Mouse (Mus musculus): ENCODE data around the gene Gm5134. TPM values are rescaled to one million over a fixed set of nuclear protein-coding genes. Genes with fewer than 3 reads are reported as not detected.

Gene Gm5134
- polyA plus RNA-seq, 1 experiment from 2014 or later, result 0.05 TPM

GRCm38 (mm10) chr10:75931311-75931710 lies 23.0 kb upstream of the Gm5134 start:
- H3K9ac ChIP-seq, result peak overlapping the region; percentile 83; the same call in 1 of the 2 replicates
- peaks cover 47% of the 10 kb centered on the region for H3K4me1 ChIP-seq
- WGBS, result 21% methylated on average over 7 of the region's 7 CpGs
- H3K27me3 ChIP-seq, result peaks cover 11% of the 10 kb centered on the region
- H3K9me3 ChIP-seq (replicated peaks), result no peaks in the 10 kb centered on the region
- peaks cover 16% of the 10 kb centered on the region for H3K36me3 ChIP-seq
- no peak for ATAC-seq (replicated peaks; ENCODE audit: low FRiP score)
- H3K27ac ChIP-seq, result no peak overlapping the region
- peak overlapping the region; percentile 63 for H3K4me3 ChIP-seq (replicated peaks)
- H3K4me2 ChIP-seq, result peak overlapping the region; percentile 96

- WGBS, result under 1% methylated on average over 44 of the region's 44 CpGs
- peak overlapping the region; percentile 83 for H3K9ac ChIP-seq
- H3K9me3 ChIP-seq (replicated peaks), result no peaks in the 10 kb centered on the region
- ATAC-seq (replicated peaks; ENCODE audit: low FRiP score), result peak; percentile 75
- H3K4me1 ChIP-seq, result peaks cover 53% of the 10 kb centered on the region
- H3K27me3 ChIP-seq, result peaks cover 13% of the 10 kb centered on the region
- peak overlapping the region; percentile 51 for H3K27ac ChIP-seq
- H3K4me3 ChIP-seq (replicated peaks), result peak overlapping the region; percentile 63
- peak overlapping the region; percentile 96 for H3K4me2 ChIP-seq
- peaks cover 8% of the 10 kb centered on the region for H3K36me3 ChIP-seq
Observed at GRCm38 (mm10) chr10:75932081-75932678, 22.1 kb upstream of the Gm5134 start.

- no peak for ATAC-seq (replicated peaks; ENCODE audit: low FRiP score)
- Histone ChIP-seq H3K9ac (peak within 1 kb of the TSS; percentile 83), H3K27me3 (peaks cover 13% of the 10 kb centered on the region), H3K9me3 (replicated peaks) (no peaks in the 10 kb centered on the region), H3K4me2 (peak within 1 kb of the TSS; percentile 96), H3K27ac (peak within 1 kb of the TSS; percentile 51), H3K4me3 (replicated peaks) (peak within 1 kb of the TSS; percentile 63), H3K4me1 (peaks cover 60% of the 10 kb centered on the region), H3K36me3 (peaks cover under 1% of the 10 kb centered on the region)
- WGBS, result 27% methylated on average over 6 of the region's 6 CpGs
Observed at GRCm38 (mm10) chr10:75932891-75933290, 21.4 kb upstream of the Gm5134 start, which contains the start of gene Chchd10. Gene Chchd10 (plus strand): TSS chr10:75933130.

DNA sequence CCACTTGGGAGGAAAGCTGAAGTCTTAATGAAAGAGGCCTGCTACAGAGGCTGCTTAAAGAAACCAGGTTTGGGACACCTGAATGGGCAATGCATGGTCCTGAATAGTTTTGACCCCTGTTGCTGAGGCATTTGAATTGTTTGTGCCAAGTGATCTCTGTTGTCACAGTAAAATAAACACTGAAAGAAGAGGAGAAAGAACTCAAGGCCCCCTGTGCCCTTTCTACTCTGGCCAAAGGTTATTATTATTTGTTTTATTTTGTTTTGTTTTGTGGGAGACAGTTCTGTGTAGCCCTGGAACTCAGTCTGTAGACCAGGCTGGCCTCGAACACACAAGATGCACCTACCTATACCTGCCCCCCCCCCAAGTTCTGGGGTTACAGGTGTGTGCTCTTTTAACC lies 19.3 kb upstream of the Gm5134 start:
- no peaks in the 10 kb centered on the region for H3K36me3 ChIP-seq
- H3K4me1 ChIP-seq, result peaks cover 66% of the 10 kb centered on the region
- no peak for ATAC-seq (replicated peaks; ENCODE audit: low FRiP score)
- peaks cover 13% of the 10 kb centered on the region for H3K27me3 ChIP-seq
- H3K27ac ChIP-seq, result no peak overlapping the region
- peak overlapping the region; percentile 56 for H3K4me3 ChIP-seq (replicated peaks)
- WGBS, result 83% methylated on average over 1 of the region's 1 CpGs
- H3K9me3 ChIP-seq (replicated peaks), result no peaks in the 10 kb centered on the region
- H3K4me2 ChIP-seq, result peak overlapping the region; percentile 66
- no peak overlapping the region for H3K9ac ChIP-seq

DNA sequence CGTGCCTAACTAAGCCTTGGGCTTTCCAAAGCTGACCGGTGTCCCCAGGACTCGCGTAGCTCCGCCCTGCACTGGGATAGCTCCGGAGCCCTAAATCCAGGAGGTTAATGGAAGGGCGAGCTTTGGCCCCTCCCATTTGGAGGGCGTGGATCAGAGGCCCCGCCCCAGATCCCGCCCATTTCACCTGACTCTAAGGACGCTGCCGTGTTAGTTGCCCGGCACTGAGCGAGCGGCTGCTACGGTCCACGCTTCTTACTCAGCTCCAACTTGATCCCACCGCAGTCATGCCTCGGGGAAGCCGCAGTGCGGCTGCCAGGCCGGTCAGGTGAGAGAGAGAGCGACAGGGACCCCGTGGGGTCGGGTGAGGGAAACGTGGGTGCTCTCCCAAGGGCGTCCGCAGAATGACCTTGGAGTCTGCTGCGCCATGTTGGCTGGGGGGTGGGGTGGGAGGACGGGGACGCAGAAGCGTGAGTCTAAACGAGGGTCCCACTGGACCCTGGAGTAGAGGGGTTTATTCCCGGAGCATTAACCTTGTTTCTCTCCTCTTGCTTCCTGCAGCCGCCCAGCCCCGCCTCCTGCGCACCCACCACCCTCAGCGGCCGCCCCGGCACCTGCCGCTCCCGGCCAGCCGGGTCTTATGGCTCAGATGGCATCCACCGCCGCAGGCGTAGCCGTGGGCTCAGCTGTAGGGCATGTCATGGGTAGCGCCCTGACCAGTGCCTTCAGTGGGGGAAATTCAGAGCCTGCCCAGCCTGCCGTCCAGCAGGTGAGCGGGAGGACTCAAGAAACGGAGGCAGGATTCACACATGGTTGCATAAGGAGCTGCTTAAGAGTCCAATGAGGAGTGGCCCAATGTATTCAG lies 18.4 kb upstream of the Gm5134 start, which contains the start of gene Mmp11:
Gene Mmp11 (minus strand): TSS at position 817 of the 862 bp plus-strand sequence.
- peak within 1 kb of the TSS; percentile 66 for H3K4me2 ChIP-seq
- peak; percentile 79 for ATAC-seq (replicated peaks; ENCODE audit: low FRiP score)
- no peaks in the 10 kb centered on the region for H3K36me3 ChIP-seq
- H3K9ac ChIP-seq, result peak within 1 kb of the TSS; percentile 42
- 2% methylated on average over 51 of the region's 51 CpGs for WGBS
- H3K27me3 ChIP-seq, result peaks cover 13% of the 10 kb centered on the region
- peaks cover 64% of the 10 kb centered on the region for H3K4me1 ChIP-seq
- H3K9me3 ChIP-seq (replicated peaks), result no peaks in the 10 kb centered on the region
- peak within 1 kb of the TSS; percentile 56 for H3K4me3 ChIP-seq (replicated peaks)
- peak within 1 kb of the TSS; percentile 76 for H3K27ac ChIP-seq

DNA sequence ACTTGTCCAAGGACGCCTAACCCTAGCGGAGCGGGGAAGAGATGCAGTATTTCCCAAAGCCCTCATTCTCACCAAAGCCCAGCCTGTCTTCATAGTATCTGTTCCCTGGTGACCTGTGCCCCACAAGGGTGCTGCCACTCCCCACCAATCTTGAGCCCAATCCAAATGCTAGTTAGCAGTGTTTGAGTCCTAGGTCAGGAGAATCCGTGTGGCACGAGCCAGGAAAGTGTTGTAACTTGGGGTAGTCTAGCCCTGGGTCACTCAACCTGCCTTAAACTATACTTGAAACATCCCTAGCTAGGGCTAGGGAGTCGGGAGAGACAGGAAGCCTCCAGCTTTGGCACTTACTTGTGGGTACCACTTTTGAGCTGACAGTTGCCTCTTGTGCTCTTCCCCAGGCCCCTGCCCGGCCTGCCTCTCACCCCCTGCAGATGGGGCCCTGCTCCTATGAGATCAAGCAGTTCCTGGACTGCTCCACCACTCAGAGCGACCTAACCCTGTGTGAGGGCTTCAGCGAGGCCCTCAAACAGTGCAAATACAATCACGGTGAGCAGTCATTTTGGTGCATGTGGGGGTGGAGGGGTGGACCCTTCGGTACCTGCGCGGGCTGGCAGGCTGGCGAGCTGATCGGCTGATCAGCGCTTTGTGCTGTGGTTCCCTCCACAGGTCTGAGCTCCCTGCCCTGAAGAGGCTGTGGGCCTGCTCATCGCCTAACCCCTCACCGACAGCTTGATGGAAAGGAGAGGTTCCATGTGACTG lies 17.2 kb upstream of the Gm5134 start:
- H3K9me3 ChIP-seq (replicated peaks), result no peaks in the 10 kb centered on the region
- H3K36me3 ChIP-seq, result no peaks in the 10 kb centered on the region
- peak overlapping the region; percentile 66 for H3K4me2 ChIP-seq
- H3K9ac ChIP-seq, result no peak overlapping the region
- ATAC-seq (replicated peaks; ENCODE audit: low FRiP score), result no peak
- WGBS, result 52% methylated on average over 18 of the region's 18 CpGs
- H3K4me1 ChIP-seq, result peaks cover 53% of the 10 kb centered on the region
- no peak overlapping the region for H3K27ac ChIP-seq
- peak overlapping the region; percentile 56 for H3K4me3 ChIP-seq (replicated peaks)
- H3K27me3 ChIP-seq, result peaks cover 7% of the 10 kb centered on the region

GRCm38 (mm10) chr10:75937851-75938643 lies 16.3 kb upstream of the Gm5134 start:
- Histone ChIP-seq H3K4me1 (peaks cover 43% of the 10 kb centered on the region), H3K27ac (no peak overlapping the region), H3K36me3 (no peaks in the 10 kb centered on the region), H3K4me2 (peak overlapping the region; percentile 66; the same call in 1 of the 2 replicates), H3K27me3 (peaks cover 7% of the 10 kb centered on the region), H3K4me3 (replicated peaks) (no peak overlapping the region), H3K9ac (no peak overlapping the region), H3K9me3 (replicated peaks) (no peaks in the 10 kb centered on the region)
- no peak for ATAC-seq (replicated peaks; ENCODE audit: low FRiP score)
- WGBS, result 52% methylated on average over 10 of the region's 10 CpGs

DNA sequence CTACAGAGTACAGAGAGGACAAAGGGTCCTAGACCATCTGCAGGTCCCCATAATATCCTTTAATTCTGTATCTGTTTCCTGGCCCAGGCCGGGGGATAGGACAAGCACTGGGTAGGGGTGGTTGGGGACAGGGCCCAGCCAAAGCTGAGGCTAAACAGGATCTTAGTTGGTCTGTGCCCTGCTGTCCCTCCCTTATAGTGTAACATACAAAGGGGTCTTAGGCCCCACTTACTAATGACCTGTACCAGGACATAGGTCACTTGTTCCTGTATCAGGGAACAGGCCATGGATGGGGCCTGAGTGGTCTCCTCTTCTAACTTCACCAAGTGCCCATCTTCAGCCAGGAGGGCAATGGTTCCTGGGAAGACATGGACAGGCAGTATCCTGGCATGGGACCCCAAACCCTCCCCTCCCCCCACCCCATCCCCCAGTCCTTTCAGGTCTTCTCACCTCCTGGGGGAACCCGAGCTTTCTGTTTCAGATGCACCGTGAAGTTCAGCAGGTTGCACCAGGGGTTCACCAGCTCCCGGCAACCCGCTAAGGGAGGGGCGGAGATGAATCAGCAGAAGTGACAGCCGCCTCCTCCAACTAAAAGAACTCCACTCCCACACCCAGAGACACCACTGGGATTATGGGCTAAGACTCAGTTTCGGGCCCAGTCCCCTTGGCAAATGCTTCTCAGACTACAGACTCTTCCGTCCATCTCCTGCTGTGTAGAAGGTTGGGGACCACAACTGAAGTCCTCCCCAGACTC lies 14.7 kb upstream of the Gm5134 start:
- Histone ChIP-seq H3K9ac (no peak overlapping the region), H3K27ac (no peak overlapping the region), H3K4me1 (peaks cover 52% of the 10 kb centered on the region), H3K9me3 (replicated peaks) (no peaks in the 10 kb centered on the region), H3K27me3 (peaks cover 7% of the 10 kb centered on the region), H3K36me3 (no peaks in the 10 kb centered on the region), H3K4me2 (no peak overlapping the region), H3K4me3 (replicated peaks) (no peak overlapping the region)
- no peak for ATAC-seq (replicated peaks; ENCODE audit: low FRiP score)
- 47% methylated on average over 9 of the region's 9 CpGs for WGBS

DNA sequence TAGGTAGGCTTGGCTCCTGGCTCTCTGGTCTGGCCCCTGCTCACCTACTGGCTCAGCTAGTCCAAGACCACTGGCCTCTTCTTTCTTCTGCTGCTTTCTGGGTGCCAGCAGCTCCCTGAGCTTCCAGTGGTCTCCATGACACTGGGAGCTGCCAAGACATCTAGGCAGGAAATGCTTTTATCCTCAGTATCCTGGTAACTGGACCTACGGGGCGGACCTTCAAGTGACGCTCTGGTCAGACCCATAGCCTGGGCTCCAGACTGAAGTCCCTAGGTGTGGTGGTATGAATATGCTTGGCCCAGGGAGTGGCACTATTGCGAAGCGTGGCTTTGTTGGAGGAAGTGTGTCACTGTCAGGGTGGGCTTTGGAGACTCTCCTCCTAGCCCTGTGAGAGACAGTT lies 13.8 kb upstream of the Gm5134 start, which contains the start of gene Gm867:
Gene Gm867 (minus strand): TSS at position 153 of the 400 bp plus-strand sequence.
- Histone ChIP-seq H3K9ac (no peak within 1 kb of the TSS), H3K4me2 (no peak within 1 kb of the TSS), H3K9me3 (replicated peaks) (no peaks in the 10 kb centered on the region), H3K27me3 (peaks cover 7% of the 10 kb centered on the region; the same call in 1 of the 2 replicates), H3K27ac (no peak within 1 kb of the TSS), H3K4me1 (peaks cover 46% of the 10 kb centered on the region), H3K4me3 (replicated peaks) (no peak within 1 kb of the TSS), H3K36me3 (no peaks in the 10 kb centered on the region)
- ATAC-seq (replicated peaks; ENCODE audit: low FRiP score), result no peak
- WGBS, result 75% methylated on average over 5 of the region's 5 CpGs

- no peaks in the 10 kb centered on the region for H3K9me3 ChIP-seq (replicated peaks)
- H3K36me3 ChIP-seq, result no peaks in the 10 kb centered on the region
- no peak overlapping the region for H3K27ac ChIP-seq
- peaks cover 3% of the 10 kb centered on the region; the same call in 1 of the 2 replicates for H3K27me3 ChIP-seq
- peaks cover 40% of the 10 kb centered on the region for H3K4me1 ChIP-seq
- no peak for ATAC-seq (replicated peaks; ENCODE audit: low FRiP score)
- 65% methylated on average over 9 of the region's 9 CpGs for WGBS
- H3K4me3 ChIP-seq (replicated peaks), result no peak overlapping the region
- H3K9ac ChIP-seq, result no peak overlapping the region
- no peak overlapping the region for H3K4me2 ChIP-seq
Observed at GRCm38 (mm10) chr10:75941042-75941824, 13.1 kb upstream of the Gm5134 start.

Data from kidney, embryonic 15.5 days (tissue).